Mouse (Mus musculus): ENCODE measurements around the gene Cebpg.

The Cebpg gene

GRCm38 (mm10) chr7:35058329-35058728, 2.0 kb upstream of the Cebpg start:
- no peak for TF ChIP-seq GATA4 (IDR thresholded peaks at IDR 0.05; ENCODE audit: insufficient replicate concordance, low read length)

- no peak for TF ChIP-seq GATA4 (IDR thresholded peaks at IDR 0.05; ENCODE audit: insufficient replicate concordance, low read length)
These were observed 1.2 kb upstream of the Cebpg start for GRCm38 (mm10) chr7:35057569-35057968.

- TF ChIP-seq GATA4 (IDR thresholded peaks at IDR 0.05; ENCODE audit: insufficient replicate concordance, low read length): no peak
These were observed 626 bp upstream of the Cebpg start for GRCm38 (mm10) chr7:35056999-35057398.

- TF ChIP-seq GATA4 (IDR thresholded peaks at IDR 0.05; ENCODE audit: insufficient replicate concordance, low read length): no peak
These were observed 546 bp downstream of the Cebpg start for GRCm38 (mm10) chr7:35055619-35056435.

GRCm38 (mm10) chr7:35054977-35055618, 1.3 kb downstream of the Cebpg start:
- TF ChIP-seq GATA4 (IDR thresholded peaks at IDR 0.05; ENCODE audit: insufficient replicate concordance, low read length): peak; percentile 56

- no peak for TF ChIP-seq GATA4 (IDR thresholded peaks at IDR 0.05; ENCODE audit: insufficient replicate concordance, low read length)
These were observed 2.1 kb downstream of the Cebpg start for GRCm38 (mm10) chr7:35054286-35054685.

GRCm38 (mm10) chr7:35053161-35053560, 3.2 kb downstream of the Cebpg start:
- TF ChIP-seq GATA4 (IDR thresholded peaks at IDR 0.05; ENCODE audit: insufficient replicate concordance, low read length): no peak

GRCm38 (mm10) chr7:35050540-35050939, 5.8 kb downstream of the Cebpg start:
- no peak for TF ChIP-seq GATA4 (IDR thresholded peaks at IDR 0.05; ENCODE audit: insufficient replicate concordance, low read length)

GRCm38 (mm10) chr7:35046091-35046490, 10.3 kb downstream of the Cebpg start:
- no peak for TF ChIP-seq GATA4 (IDR thresholded peaks at IDR 0.05; ENCODE audit: insufficient replicate concordance, low read length)

- TF ChIP-seq GATA4 (IDR thresholded peaks at IDR 0.05; ENCODE audit: insufficient replicate concordance, low read length): no peak
These were observed 11.7 kb downstream of the Cebpg start for GRCm38 (mm10) chr7:35044719-35045118.

- TF ChIP-seq GATA4 (IDR thresholded peaks at IDR 0.05; ENCODE audit: insufficient replicate concordance, low read length): no peak
These were observed 13.0 kb downstream of the Cebpg start for GRCm38 (mm10) chr7:35043266-35043817.

- no peak for TF ChIP-seq GATA4 (IDR thresholded peaks at IDR 0.05; ENCODE audit: insufficient replicate concordance, low read length)
These were observed 13.6 kb downstream of the Cebpg start for GRCm38 (mm10) chr7:35042759-35043217.

GRCm38 (mm10) chr7:35042209-35042554, 14.2 kb downstream of the Cebpg start:
- TF ChIP-seq GATA4 (IDR thresholded peaks at IDR 0.05; ENCODE audit: insufficient replicate concordance, low read length): no peak

- TF ChIP-seq GATA4 (IDR thresholded peaks at IDR 0.05; ENCODE audit: insufficient replicate concordance, low read length): no peak
These were observed 14.8 kb downstream of the Cebpg start for GRCm38 (mm10) chr7:35041286-35042208.
